Mouse (Mus musculus): ENCODE data around the gene Gm28998. TPM values are rescaled to one million over a fixed set of nuclear protein-coding genes. Genes with fewer than 3 reads are reported as not detected.
"Not testable (repeated sequence)": the region's sequence is repeated elsewhere in the genome, so short reads cannot be mapped to it uniquely, and the experiment has no call there.

The Gm28998 gene
- not detected in 2 replicates for polyA plus RNA-seq (2012)

DNA sequence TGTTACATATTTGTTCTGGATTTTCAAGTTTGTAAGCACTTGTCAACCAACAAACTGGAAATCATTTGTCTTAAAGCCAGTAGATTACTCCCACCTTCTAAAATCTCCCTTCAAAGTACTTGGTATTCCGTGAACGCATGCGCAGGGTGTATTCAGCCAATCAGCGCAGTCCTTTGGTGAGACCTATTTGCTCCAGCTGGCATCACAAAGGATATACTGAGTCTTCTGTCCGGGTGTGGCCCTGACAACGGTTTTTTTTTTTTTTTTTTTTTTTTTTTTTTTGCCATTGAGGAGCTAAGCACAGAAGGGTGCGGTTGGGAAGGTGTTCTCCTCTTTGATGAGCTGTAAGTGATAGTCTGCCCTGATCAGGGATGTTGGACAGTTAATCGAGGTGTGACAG lies at the start of gene Gm28998:
TSS of gene Gm28998 (plus strand) at position 301 of the 400 bp plus-strand sequence.
- TF ChIP-seq GATA1 (IDR thresholded peaks at IDR 0.05; ENCODE audit: low read length), result not testable (repeated sequence)

Other genes with a start within 250 kb of the Gm28998 start
- not detected in 2 replicates for gene Gm21244, start 84.5 kb upstream of the Gm28998 start, polyA plus RNA-seq (2012)
- not detected in 2 replicates for gene Gm21788, start 151.2 kb downstream of the Gm28998 start, polyA plus RNA-seq (2012)